ENCODE assay signal across 8 mouse cellular contexts in the genomic region with DNA sequence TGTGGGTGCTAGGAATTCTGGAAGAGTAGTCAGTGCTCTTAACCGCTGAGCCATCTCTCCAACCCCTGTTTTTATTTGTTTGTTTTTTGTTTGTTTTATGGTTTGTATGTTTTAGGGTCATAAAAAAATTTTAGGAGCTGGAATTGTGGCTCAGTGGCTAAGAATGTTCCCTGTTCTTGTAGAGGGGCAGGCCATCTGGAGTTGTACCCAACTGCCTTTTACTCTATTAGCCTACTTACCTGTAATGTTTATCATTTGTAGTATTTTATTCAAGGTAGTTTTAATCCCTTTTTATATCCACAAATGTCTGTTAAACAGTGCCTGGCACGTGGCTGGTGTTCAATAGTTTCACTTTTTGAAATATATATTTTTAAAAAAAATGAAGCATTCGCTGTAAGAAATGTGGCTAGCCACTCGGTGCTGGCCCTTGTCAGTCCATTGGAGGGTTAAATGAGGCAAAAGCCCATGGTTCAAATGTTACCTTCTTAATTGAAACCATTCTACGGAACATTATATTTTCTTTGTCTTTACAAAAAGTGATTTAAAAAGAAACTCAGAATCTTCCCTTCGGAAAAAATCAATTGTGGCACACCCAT. TPM values are rescaled to one million over a fixed set of nuclear protein-coding genes. Genes with fewer than 3 reads are reported as not detected.
DNase-seq lines count a peak whose midpoint lies in the region; ATAC-seq and TF ChIP-seq lines count a peak whose summit lies in the region.

No protein-coding gene starts in this region.

- no peaks in the 10 kb centered on the region; the same call in 1 of the 2 replicates for H3K4me1 ChIP-seq in heart, adult 2 months (ENCODE audit: control insufficient read depth, insufficient read depth, low read length)
- peaks cover 4% of the 10 kb centered on the region; the same call in 1 of the 2 replicates for H3K4me1 ChIP-seq in forebrain, embryonic 11.5 days (replicated peaks; ENCODE audit: control insufficient read depth, insufficient read depth, low read length)
- peaks cover 63% of the 10 kb centered on the region for H3K4me1 ChIP-seq in liver, embryonic 12.5 days

- no peak overlapping the region for H3K9ac ChIP-seq in heart, adult 2 months (ENCODE audit: low read depth, low read length)
- peak overlapping the region; percentile 35 for H3K9ac ChIP-seq in forebrain, embryonic 11.5 days (ENCODE audit: low read length)
- peak overlapping the region; percentile 47 for H3K9ac ChIP-seq in liver, embryonic 12.5 days

- H3K36me3 ChIP-seq in heart, adult 2 months (ENCODE audit: control insufficient read depth, insufficient read depth, low read length): peaks cover 7% of the 10 kb centered on the region
- peaks cover 31% of the 10 kb centered on the region for H3K36me3 ChIP-seq in C2C12 (ENCODE audit: control insufficient read depth, insufficient read depth)
- H3K36me3 ChIP-seq in forebrain, embryonic 11.5 days (ENCODE audit: control insufficient read depth, insufficient read depth, low read length): no peaks in the 10 kb centered on the region
- peaks cover 9% of the 10 kb centered on the region for H3K36me3 ChIP-seq in liver, embryonic 12.5 days

- H3K9me3 ChIP-seq in forebrain, embryonic 11.5 days (ENCODE audit: control insufficient read depth, low read length): no peaks in the 10 kb centered on the region
- H3K9me3 ChIP-seq in liver, embryonic 12.5 days (replicated peaks): no peaks in the 10 kb centered on the region

- ATAC-seq in forebrain, embryonic 11.5 days (replicated peaks; ENCODE audit: low FRiP score): peak; percentile 45
- peak; percentile 12 for ATAC-seq in liver, embryonic 12.5 days

- TF ChIP-seq POLR2A in heart, adult 2 months (IDR thresholded peaks at IDR 0.05; ENCODE audit: insufficient read depth, low read depth, low read length): no peak

- no peaks in the 10 kb centered on the region for H3K27me3 ChIP-seq in heart, adult 2 months (ENCODE audit: control insufficient read depth, insufficient read depth, low read length)
- no peaks in the 10 kb centered on the region for H3K27me3 ChIP-seq in C2C12 (ENCODE audit: control insufficient read depth, insufficient read depth, insufficient read length)
- H3K27me3 ChIP-seq in forebrain, embryonic 11.5 days (ENCODE audit: control insufficient read depth, insufficient read depth, low read length): no peaks in the 10 kb centered on the region
- 0 out of 2 replicates have a peak, but pooled peaks cover 4% of the 10 kb centered on the region for H3K27me3 ChIP-seq in liver, embryonic 12.5 days (replicated peaks)

- H3K4me2 ChIP-seq in forebrain, embryonic 11.5 days (ENCODE audit: low read depth, low read length, severe bottlenecking): peak overlapping the region; percentile 45; the same call in 1 of the 2 replicates
- H3K4me2 ChIP-seq in liver, embryonic 12.5 days: peak overlapping the region; percentile 92

- peak overlapping the region; percentile 52 for H3K4me3 ChIP-seq in heart, adult 2 months
- peak overlapping the region; percentile 33 for H3K4me3 ChIP-seq in C2C12 (ENCODE audit: insufficient read depth, poor library complexity, severe bottlenecking)
- peak overlapping the region; percentile 93 for H3K4me3 ChIP-seq in forebrain, embryonic 11.5 days (ENCODE audit: low read depth, low read length)
- H3K4me3 ChIP-seq in liver, embryonic 12.5 days: peak overlapping the region; percentile 96

- H3ac ChIP-seq in C2C12 (ENCODE audit: control insufficient read depth, insufficient read length, low read depth): no peak overlapping the region

- no peak for DNase-seq in heart, adult 2 months
- DNase-seq in heart, postnatal 14 days: no peak
- no peak for DNase-seq in forebrain, embryonic 11.5 days (ENCODE audit: low spot score)
- DNase-seq in right cerebral cortex, postnatal 25 days: no peak
- no peak for DNase-seq in spleen, adult 12 weeks (ENCODE audit: low spot score)
- no peak for DNase-seq in left cerebral cortex, adult 9 months (ENCODE audit: low spot score in 2 of 2)

- WGBS in heart, adult 2 months: 15% methylated on average over 6 of the region's 6 CpGs
- 16% methylated on average over 6 of the region's 6 CpGs for WGBS in forebrain, embryonic 11.5 days
- WGBS in liver, embryonic 12.5 days (ENCODE audit: insufficient replicate concordance): 15% methylated on average over 6 of the region's 6 CpGs

- peaks cover 42% of the 10 kb centered on the region for H3K79me3 ChIP-seq in C2C12 (ENCODE audit: low read depth)

- peaks cover 6% of the 10 kb centered on the region; the same call in 1 of the 2 replicates for H3K79me2 ChIP-seq in heart, adult 2 months (replicated peaks; ENCODE audit: control insufficient read depth, insufficient read depth, low read length)
- H3K79me2 ChIP-seq in C2C12 (ENCODE audit: control insufficient read depth, insufficient read depth): peaks cover 44% of the 10 kb centered on the region

- no peak for TF ChIP-seq EP300 in heart, adult 2 months (IDR thresholded peaks at IDR 0.05; ENCODE audit: insufficient read depth, low read depth, low read length)

- no peak for TF ChIP-seq CTCF in heart, adult 2 months (IDR thresholded peaks at IDR 0.05)
- TF ChIP-seq CTCF in C2C12 (IDR thresholded peaks at IDR 0.05; ENCODE audit: control insufficient read depth, insufficient read depth, insufficient read length): no peak

- intact Hi-C loops in heart, adult 2 months (cut with DNase I): loop anchor here (10.0 kb wide), 1 partner anchor 602 kb away; a partner anchor contains a TSS
- intact Hi-C loops in heart, postnatal 14 days (cut with DNase I): no loop called here

- H3K27ac ChIP-seq in heart, adult 2 months: peak overlapping the region; percentile 92
- H3K27ac ChIP-seq in forebrain, embryonic 11.5 days (ENCODE audit: low read depth, low read length): no peak overlapping the region
- H3K27ac ChIP-seq in liver, embryonic 12.5 days: peak overlapping the region; percentile 94; the same call in 1 of the 2 replicates

TF ChIP-seq in C2C12, 6 proteins besides CTCF, POLR2A, EP300 and RAD21:
- TF ChIP-seq CEBPB (IDR thresholded peaks at IDR 0.05; ENCODE audit: low read depth): no peak
- no peak for TF ChIP-seq USF1 (IDR thresholded peaks at IDR 0.05; ENCODE audit: low read depth)
TF ChIP-seq in C2C12: peak in this region for 0.

RNA-seq across cellular contexts. Expression of a gene that starts 0.5 kb away (rescaled TPM):
- total RNA-seq in heart, adult 2 months (2021): 100 to 1,000 TPM; 138 to 177 TPM
- polyA plus RNA-seq in heart, adult 2 months (2012; rRNA removed): 50.7 and 87.9 TPM in 2 replicates
- total RNA-seq in heart, postnatal 14 days (2021): 100 to 1,000 TPM; 130 to 147 TPM
- 268 TPM for polyA plus RNA-seq in C2C12 (2012; fragmentation: generic; extraction: Trizol)
- polyA plus RNA-seq in forebrain, embryonic 11.5 days (2014; fragmentation: Nextera tagmentation; extraction: Ambion mirVana): 122 and 129 TPM in 2 replicates
- polyA plus RNA-seq in liver, embryonic 12.5 days (2016; fragmentation: Nextera tagmentation; extraction: Ambion mirVana): 91.7 and 91.8 TPM in 2 replicates

RNA-seq across cellular contexts. Expression of a gene that starts 27.2 kb away (rescaled TPM):
- total RNA-seq in heart, adult 2 months (2021): 100 to 1,000 TPM; 114 to 130 TPM
- 157 and 184 TPM in 2 replicates for polyA plus RNA-seq in heart, adult 2 months (2012; rRNA removed)
- total RNA-seq in heart, postnatal 14 days (2021): 100 to 1,000 TPM; 119 to 121 TPM
- polyA plus RNA-seq in C2C12 (2012; fragmentation: generic; extraction: Trizol): 67.8 TPM
- 8.8 and 10.5 TPM in 2 replicates for polyA plus RNA-seq in forebrain, embryonic 11.5 days (2014; fragmentation: Nextera tagmentation; extraction: Ambion mirVana)
- 6.4 and 9.2 TPM in 2 replicates for polyA plus RNA-seq in liver, embryonic 12.5 days (2016; fragmentation: Nextera tagmentation; extraction: Ambion mirVana)

RNA-seq across cellular contexts. Expression of a gene that starts 45.1 kb away (rescaled TPM):
- total RNA-seq in heart, adult 2 months (2021): 1 to 10 TPM; 2.6 to 2.7 TPM
- polyA plus RNA-seq in heart, adult 2 months (2012; rRNA removed): 2.7 and 6.7 TPM in 2 replicates
- 10 to 100 TPM in 1 of 2 experiments, 1 to 10 TPM in 1; 4.9 to 10.4 TPM for total RNA-seq in heart, postnatal 14 days (2021)
- 0.04 TPM for polyA plus RNA-seq in C2C12 (2012; fragmentation: generic; extraction: Trizol)
- 12.0 and 13.6 TPM in 2 replicates for polyA plus RNA-seq in forebrain, embryonic 11.5 days (2014; fragmentation: Nextera tagmentation; extraction: Ambion mirVana)
- polyA plus RNA-seq in liver, embryonic 12.5 days (2016; fragmentation: Nextera tagmentation; extraction: Ambion mirVana): 72.7 and 77.6 TPM in 2 replicates

Comparison
In these comparisons a context has a peak if more than half of its experiments do, and no peak if none do; other contexts are left out.
1. H3K4me3 ChIP-seq: peak in every context shown above with its lines; median percentile 96 in liver, embryonic 12.5 days; 93 in forebrain, embryonic 11.5 days; 52 in heart, adult 2 months; 33 in C2C12.